Mouse (Mus musculus) T-helper 17 cell (primary cell): Measurements from ENCODE around the gene Olfr222.
"Not testable (repeated sequence)": the region's sequence is repeated elsewhere in the genome, so short reads cannot be mapped to it uniquely, and the experiment has no call there.

Experiments
- in situ Hi-C, 2 experiments: fragments of 300-600 bp; cut with MboI, MseI; formaldehyde crosslinking; loops; 1 replicate in 1 of 2; 2 replicates in 1 of 2; pipeline ENCODE4 v1.15.1; 2025; ENCODE audit warnings: high pct_unique_total_duplicates in 2 of 2

Gene Olfr222

DNA sequence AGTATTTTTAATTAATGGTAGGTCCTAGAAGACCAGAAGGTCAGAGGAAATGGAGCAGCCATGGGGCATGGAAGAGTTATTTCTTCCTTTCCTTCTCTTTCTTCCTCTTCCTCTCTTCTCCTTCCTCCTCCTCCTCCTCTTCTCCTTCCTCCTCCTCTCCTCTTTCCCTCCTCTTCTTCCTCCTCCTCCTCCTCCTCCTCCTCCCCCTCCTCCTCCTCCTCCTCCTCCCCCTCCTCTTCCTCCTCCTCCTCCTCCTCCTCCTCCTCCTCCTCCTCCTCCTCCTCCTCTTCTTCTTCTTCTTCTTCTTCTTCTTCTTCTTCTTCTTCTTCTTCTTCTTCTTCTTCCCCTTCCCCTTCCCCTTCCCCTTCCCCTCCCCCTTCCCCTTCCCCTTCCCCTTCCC lies at the start of gene Olfr222:
TSS of gene Olfr222 (minus strand) at position 101 of the 400 bp plus-strand sequence.
- in situ Hi-C loops, result not testable (repeated sequence)

DNA sequence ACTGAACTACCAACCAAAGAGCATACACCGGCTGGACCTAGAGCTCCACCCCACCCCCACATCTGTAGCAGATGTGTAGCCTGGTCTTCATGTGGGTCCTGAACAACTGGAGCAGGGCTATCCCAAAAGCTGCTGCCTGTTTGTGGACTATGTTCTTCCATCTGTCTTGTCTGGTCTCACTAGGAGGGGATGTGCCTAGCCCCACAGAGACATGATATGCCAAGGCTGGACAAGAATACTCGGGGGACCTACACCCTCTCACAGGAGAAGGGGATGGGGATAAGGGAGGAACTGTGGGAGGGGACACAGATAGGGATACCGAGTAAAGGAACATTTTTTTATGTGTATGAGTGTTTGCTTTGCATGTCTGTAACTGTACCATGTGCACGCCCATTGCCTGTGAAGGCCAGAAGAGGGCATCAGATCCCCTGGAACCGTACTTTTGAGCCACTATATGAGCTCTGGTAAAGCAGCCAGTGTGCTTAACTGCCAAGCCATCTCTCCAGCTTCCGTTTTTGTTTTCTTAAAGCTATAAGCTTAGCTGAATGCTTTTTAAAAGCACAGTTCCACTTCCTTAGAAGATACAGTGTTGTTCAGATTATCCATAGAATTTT lies 48.1 kb upstream of the Olfr222 start:
- in situ Hi-C loops, result loop anchor here in 1 of 2 experiments (10.0 kb wide), 1 partner anchor 151 kb away; no protein-coding TSS in a partner anchor

DNA sequence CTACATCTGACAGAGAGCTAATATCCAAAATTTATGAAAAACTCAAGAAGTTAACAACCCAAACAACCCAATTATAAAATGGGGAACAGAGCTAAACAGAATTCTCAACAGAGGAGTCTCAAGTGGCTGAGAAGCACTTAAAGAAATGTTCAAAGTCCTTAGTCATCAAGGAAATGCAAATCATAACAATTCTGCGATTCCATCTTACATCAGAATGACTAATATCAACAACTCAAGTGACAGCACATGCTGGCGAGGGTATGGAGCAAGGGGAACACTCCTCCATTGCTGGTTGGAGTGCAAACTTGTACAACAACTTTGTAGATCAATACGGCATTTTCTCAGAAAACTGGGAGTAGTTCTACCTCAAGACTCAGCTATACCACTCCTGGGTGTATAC lies 46.2 kb upstream of the Olfr222 start:
- in situ Hi-C loops, result loop anchor here in 1 of 2 experiments (10.0 kb wide), 1 partner anchor 153 kb away; no protein-coding TSS in a partner anchor

DNA sequence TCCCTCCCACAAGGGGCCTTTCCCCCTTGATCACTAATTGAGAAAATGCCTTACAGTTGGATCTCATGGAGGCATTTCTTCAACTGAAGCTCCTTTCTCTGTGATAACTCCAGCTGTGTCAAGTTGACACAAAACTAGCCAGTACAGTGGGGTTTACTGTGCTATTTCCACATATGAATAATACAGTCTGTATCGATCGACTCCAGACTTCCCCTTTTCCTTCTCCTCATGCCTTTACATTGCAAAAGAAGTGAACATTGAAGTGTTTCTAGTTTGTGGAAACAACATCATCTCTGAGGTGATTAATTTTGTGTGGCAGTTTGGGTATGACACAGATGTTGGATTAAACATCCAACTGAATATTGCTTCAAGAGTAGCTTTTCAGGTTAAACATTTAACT lies 41.0 kb upstream of the Olfr222 start:
- in situ Hi-C loops, result not testable (repeated sequence)

DNA sequence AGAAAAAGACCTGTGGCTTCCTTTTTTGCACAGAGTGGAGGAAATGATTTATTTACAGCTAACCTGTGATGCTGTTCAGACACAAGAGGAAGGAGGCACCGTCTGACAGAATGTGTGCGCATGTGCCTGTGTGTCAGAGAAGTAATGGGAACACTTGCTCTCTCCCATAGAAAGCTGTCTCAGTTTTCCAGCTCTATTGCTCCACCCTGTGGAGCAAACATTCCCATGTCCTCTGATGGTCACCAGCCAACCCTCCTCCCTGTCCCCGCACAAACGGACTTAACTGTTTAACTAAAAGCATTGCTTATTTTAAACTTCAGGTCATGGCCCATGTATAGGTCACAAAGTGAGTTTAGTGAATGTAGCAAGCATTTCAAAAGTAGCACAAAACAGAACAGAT lies 38.1 kb upstream of the Olfr222 start:
- in situ Hi-C loops, result no loop called here

DNA sequence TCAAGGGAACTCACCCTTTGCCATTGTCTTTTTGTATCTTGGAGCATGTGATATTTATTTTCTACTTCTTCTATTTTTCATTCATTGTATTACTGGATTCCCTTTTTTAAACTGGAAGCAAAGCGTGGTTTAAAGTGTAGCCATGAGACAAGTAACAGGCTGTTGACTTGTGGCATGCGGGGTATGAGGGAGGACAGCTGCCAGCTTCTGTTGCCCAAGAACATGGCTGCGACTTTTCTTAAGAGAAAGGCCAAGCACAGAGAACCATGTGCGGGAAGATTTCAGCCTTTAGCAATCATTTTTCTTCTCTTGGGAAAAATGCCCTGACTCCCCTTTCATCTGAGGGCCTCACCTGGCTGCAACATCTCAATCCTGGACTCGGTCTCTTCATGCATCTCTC lies 35.6 kb upstream of the Olfr222 start:
- in situ Hi-C loops, result no loop called here

DNA sequence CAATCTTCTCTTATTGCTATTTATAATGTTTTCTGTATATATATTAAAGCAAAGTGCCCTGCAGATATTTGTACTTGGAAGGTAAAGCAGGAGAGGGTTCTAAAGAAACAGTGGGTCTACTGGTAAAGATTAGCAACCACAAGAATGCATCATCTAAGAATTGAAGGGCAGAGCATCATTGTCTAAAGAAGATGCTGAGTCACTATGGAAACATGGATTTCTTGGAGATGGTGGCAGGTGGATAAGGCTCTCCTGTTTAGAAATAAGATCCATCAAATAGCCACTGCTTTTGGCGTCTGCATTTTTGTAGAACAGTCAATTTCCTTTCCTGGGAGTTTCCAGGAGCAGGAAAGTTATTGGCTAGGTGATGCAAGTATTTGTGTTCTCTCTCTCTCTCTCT lies 26.3 kb upstream of the Olfr222 start:
- in situ Hi-C loops, result no loop called here

DNA sequence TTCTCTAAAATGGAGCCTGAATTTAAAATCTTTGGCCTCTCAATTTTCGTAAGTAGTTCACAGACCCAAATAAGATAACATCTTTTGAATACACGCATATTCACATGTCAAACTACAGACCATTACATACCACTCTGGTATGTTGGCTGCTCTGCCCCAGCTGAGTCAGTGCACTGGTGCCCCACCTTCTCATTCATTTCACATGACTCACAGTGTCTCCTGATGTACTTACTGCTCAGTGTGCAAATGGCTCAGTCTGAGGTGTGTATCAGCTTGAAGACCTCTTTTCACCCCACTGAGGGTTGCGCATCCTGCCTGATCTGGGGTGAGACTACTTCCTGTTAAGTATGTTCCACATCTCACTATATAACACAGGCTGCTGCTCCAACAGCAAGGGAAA lies 24.8 kb upstream of the Olfr222 start:
- in situ Hi-C loops, result no loop called here

DNA sequence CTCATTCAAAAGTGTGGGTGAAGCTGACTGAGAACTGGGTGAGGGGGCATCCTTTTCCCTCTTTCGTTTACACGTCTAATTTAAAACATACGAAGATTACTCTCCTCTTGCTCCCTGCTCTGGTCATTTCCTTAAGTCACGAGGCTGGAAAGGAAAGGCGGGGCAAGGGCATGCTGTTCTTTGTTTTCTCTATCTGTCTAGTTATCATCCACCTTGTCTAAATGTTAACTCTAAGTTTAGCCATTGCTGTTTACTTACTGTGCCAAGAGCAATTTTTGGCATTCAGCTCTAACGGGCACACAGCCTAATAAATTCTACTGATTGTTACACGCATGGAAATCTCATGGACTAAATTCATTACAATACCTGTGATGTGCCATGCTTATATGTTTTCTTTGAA lies 23.2 kb upstream of the Olfr222 start:
- in situ Hi-C loops, result no loop called here

DNA sequence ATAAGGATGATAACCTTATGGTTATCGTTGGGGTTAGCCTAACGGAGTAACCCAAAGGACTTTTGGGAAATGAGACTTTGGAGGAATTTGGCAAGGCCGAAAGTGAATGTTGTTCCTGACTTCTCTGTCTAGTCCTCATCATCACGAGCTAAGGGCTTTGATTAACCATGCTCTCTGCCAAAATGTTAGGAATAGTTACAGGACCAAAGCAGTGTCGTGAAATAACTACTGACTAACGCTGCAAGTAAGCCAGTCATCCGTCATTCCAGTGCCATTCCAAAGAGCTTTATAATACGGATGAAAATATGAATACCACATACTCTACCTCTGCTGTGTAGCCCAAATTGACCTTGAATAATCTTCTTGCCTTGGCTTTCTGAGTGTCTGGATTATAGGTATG lies 20.9 kb upstream of the Olfr222 start:
- in situ Hi-C loops, result no loop called here

DNA sequence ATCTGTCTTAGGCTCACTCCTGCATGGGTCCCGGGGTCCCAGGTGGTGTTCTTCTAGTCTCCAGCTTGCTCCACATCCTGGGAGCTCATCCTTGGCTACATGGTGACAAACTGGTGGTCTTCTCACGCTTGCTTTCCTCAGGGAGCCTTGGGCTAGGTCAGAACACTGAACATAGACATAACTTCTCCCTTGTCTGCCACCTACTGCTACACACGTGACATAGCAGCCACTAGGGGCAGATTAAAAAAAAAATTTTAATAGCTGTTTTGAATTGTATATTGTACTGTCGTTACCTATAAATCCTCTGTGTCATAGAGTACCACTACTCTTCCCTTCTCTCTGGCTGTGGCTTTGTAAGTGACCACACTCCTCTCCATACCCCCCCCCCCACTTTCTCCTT lies 20.1 kb upstream of the Olfr222 start:
- in situ Hi-C loops, result no loop called here

DNA sequence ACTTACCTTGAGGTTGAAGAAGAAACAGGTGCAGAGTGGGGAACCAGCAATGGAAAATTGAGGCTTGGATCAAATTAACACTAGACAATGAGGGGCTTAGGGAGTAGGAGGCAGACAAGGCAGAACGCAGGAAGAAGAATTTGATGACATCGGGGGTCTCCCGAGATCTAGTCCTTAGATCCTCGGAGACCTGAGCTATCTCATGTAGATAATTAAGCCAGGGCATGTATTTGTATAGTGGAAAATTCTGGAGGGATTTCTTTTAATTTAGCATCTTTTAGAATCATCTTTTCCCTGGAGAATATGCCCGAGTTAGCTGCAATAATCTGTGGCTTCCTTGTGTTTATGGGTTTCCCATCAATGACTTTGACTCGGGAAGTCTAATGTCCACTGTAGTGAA lies 17.2 kb upstream of the Olfr222 start, which contains the start of gene Olfr223:
TSS of gene Olfr223 (minus strand) at position 101 of the 400 bp plus-strand sequence.
- in situ Hi-C loops, result no loop called here

DNA sequence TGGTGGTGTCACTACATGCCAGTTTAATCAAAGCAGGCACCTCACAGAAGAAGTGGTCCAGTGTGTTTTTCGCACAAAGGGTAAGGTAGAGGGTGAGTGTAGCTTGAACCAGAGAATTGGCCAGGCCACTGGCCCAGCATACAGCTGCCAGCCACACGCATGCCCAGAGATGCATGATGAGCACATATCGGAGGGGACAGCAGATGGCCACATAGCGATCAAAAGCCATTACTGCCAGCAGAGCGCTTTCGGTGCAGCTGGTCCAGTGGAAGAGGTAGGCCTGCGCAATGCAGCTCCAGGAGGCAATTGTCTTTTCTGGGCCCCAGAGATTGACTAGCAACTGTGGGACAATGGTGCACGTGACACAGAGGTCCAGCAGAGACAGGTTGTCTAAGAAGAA lies 13.5 kb upstream of the Olfr222 start:
- in situ Hi-C loops, result no loop called here

DNA sequence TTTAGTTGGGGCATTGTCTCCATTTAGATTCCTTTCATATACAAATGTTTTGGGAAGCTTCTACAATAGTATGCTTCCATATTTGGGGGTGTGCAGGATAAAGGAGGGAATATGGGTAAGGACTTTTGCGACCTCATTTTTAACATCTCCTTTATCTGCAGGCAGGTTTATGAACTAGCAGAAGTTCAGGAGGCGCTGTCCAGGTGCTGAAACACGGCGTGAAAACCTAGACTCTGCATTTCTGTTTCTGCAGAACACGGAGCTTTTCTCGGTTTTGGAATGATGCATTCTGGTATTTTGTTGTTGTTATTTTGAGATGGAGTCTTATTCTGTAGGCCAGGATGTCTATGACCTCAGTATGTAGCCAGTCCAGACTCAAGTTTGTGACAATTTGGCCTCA lies 8.5 kb upstream of the Olfr222 start:
- in situ Hi-C loops, result no loop called here

DNA sequence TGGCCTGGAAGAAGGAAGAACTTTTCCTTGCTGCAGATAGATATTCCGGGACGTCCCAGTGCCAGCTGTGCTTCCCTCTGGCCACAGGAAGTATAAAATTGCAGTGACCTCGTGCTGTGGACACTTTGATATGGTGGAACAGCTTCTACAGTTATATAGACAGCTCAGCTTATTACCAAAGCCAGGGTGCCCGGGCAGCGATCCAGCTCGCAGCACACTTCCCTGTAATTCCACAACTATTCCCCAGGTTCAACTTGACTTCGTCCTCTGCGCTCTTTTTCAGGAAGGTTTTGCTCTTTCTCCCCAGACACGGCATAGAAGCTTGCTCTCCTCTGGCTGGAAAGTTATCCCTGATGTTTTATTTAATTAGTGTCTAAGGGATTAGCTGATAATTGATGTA lies 309 bp downstream of the Olfr222 start:
- in situ Hi-C loops, result no loop called here

DNA sequence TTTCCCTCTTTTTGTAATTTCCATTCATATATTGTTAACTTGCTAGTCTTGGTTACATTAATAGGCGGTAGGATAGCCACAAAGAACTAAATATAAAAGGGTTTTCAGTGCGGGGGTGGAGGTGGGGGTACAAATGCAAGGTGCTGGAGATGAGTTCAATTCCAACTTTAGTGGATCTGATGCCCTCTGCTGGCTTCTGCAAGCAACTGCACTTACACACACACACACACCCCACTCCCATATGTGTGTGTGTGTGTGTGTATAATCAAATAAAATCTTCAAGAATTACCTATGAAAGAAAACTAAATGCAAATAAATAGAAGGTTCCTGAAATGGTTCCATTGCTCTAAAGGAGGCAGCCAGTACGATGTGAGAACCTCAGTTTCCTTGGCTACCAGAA lies 6.7 kb downstream of the Olfr222 start:
- in situ Hi-C loops, result no loop called here

DNA sequence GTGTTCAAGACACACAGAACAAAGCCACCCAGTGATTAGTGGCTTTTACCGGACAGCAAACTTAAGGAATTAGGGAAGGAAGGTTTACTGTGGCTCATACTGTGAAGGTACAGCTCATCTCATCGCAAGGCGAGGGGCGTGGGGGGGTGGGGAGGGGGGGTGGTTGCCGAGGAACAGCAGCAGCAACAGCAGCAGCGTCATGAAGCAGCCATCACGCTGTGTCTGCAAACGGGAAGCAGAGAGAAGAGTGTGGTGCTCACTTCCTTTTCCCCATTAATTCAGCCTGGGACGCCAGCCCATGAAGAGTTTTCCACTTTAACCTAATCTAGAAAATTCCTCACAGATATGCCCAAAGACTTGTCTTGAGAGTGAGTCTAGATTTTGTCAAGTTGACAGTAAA lies 13.2 kb downstream of the Olfr222 start:
- in situ Hi-C loops, result no loop called here

DNA sequence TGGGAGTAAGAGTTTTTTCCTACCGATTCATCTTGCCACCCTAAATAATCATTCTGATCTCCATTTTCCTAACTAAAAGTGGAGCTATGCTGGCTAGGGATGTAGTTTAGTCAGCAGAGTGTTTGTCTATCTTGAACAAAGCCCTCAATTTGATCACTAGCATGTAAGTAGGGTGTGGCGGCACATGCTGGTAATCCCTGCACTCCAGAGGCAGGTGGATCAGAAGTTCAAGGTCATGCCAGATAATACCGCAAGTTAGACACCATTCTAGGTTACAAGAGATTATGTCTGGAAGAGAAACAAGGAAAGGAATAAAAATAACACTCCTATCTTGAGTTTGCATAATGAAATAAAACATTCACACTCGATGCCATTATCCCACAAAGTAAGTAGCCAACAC lies 13.7 kb downstream of the Olfr222 start:
- in situ Hi-C loops, result no loop called here

DNA sequence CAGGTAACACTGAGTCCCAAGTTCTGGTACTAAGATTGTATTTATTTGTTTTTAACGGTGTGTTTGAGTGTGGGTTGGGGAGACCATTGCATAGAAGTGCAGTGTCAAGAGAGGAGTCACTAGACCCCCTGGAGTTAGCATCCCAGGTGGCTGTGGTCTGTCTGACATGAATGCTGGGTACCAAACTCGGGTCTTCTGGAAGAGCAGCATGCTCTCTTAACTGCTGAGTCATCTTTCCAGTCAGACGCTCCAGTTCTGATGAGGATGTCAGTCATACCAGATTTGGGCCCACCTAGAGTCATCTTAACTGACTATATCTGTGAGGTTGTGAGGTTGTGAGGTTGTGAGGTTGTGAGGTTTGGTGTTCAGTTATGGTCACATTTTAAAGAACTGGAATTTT lies 15.1 kb downstream of the Olfr222 start:
- in situ Hi-C loops, result no loop called here

DNA sequence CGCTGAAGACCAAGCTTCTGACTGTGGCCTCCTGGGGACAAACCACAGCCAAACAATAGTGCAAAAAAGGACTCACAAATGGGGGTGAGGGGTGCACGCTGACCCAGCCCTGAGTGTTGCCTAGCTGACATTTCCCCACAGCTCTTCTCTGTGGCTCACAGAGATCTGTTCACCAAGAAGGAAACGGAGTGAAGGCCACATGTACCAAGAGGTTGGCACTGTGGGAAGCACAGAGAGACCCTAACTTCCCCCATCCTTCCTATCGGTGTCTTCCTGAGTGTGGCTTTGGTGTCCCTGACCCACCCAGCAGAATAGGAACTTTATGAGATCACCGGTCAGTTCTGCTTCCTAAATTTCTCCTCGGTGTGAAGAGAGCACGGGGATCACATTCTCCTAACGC lies 21.5 kb downstream of the Olfr222 start:
- in situ Hi-C loops, result no loop called here

DNA sequence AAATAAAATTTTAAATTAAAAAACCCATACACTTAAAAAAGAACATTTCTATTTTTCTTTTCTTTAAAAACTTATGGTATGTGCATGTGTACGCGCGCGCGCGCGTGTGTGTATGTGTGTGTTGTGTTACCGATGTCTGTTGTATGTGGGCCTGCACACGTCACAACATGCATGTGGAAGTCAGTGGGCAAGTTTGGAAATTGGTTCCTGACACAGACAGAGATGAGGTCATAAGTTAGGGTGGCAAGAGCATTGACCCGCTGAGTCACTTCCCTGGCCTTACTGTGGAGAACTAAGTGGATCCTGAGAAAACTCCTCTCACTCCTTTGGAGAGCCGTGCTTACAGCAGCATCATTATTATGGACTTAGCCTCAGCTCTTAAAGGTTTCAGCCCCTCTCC lies 21.9 kb downstream of the Olfr222 start:
- in situ Hi-C loops, result no loop called here

DNA sequence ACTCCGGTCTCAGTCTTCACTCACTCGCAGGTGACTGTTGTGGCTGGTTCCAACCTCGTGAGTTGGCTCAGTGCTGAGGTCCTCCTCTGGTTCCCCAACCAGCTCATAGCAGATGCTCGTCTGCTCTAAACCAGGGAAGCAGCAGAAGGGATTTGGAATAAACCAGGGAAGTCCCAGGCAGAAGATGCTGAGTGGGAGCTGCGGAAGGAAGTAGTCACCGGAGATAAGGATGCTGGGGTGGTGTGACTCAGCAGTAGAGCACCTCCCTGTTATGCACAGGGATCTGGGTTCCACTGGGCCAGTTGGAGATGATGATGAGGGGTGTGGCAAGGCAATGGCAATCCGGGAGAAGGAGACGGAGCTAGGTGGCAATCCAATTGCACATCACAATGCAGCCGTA lies 32.0 kb downstream of the Olfr222 start:
- in situ Hi-C loops, result no loop called here

DNA sequence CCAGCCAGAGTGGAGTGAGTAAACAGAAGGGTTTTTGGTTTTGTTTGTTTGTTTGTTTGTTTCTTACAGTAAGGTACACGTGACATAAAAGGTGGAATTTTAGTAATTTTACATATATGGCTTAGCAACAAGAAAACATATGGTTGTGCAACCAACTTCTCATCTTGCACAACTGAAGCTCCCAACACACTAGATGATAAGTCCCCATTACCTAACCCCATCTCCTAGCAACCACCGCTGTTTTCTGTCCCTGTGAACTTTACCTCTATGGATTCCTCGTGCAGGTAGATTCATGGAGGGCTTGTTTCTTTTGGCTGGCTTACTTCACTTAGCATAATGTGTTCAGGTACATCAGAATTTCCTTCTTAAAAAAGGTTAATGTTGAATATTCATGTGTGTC lies 32.7 kb downstream of the Olfr222 start:
- in situ Hi-C loops, result no loop called here

DNA sequence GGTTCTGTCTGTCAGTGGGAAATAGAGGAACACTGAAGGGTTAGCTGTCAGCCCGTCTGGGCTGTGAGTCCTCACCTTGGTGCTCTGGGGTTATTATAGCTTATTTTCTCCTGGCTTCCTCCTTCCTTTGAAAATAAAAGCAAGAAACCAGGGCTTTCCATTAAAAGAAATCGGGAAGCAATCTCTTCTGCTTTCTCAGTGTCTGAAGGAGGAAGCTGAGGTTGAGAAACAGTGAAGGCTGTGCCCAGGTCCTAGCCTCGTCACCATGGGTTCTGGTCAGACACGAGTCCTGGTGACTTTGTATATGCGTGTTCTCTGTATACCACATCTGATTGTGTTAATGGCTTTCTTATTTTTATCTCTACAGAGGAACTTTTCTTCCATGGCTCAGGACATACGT lies 33.6 kb downstream of the Olfr222 start:
- in situ Hi-C loops, result no loop called here
